Mouse (Mus musculus) right cerebral cortex, postnatal 36 days (tissue): ENCODE data around the gene Hamp2.
A peak's percentile ranks its signal among the peaks of the same experiment; 100 is the strongest.

Experiments used
- DNase-seq, 2 experiments: peaks; one replicate each; pipeline ENCODE4 v3.0.0; 2022; ENCODE audit warnings: low spot score in 2 of 2, mixed read lengths in 1 of 2

The Hamp2 gene

GRCm38 (mm10) chr7:30891746-30892145 is 32.7 kb downstream of the Hamp2 start:
- no peak for DNase-seq

GRCm38 (mm10) chr7:30890681-30891080 is 33.8 kb downstream of the Hamp2 start:
- no peak for DNase-seq

- DNase-seq: no peak
These were observed 35.7 kb downstream of the Hamp2 start for GRCm38 (mm10) chr7:30888786-30889185.

GRCm38 (mm10) chr7:30887568-30888188 is 36.8 kb downstream of the Hamp2 start:
- DNase-seq: no peak

GRCm38 (mm10) chr7:30886852-30887251 is 37.6 kb downstream of the Hamp2 start:
- no peak for DNase-seq

- no peak for DNase-seq
These were observed 40.4 kb downstream of the Hamp2 start for GRCm38 (mm10) chr7:30884047-30884446.

- no peak for DNase-seq
These were observed 43.1 kb downstream of the Hamp2 start for GRCm38 (mm10) chr7:30881367-30881766.

GRCm38 (mm10) chr7:30880176-30880575 is 44.3 kb downstream of the Hamp2 start, which contains the start of gene Cd22:
Gene Cd22, minus strand, starts transcription at chr7:30880342.
- no peak for DNase-seq

- no peak for DNase-seq
These were observed 45.5 kb downstream of the Hamp2 start for GRCm38 (mm10) chr7:30878950-30879349.

GRCm38 (mm10) chr7:30873083-30873482 is 51.4 kb downstream of the Hamp2 start:
- peak; percentile 17 to 26 for DNase-seq
